Mouse (Mus musculus) MEL (cell line): ENCODE results near the gene Dcst1. TPM values are rescaled to one million over a fixed set of nuclear protein-coding genes. Genes with fewer than 3 reads are reported as not detected.

Experiments used
- DNase-seq: peaks from one replicate; pipeline ENCODE4 v3.0.0; 2011; ENCODE audit warnings: low read depth, low spot score
- H3K27ac ChIP-seq: 2 replicates; pipeline ENCODE4 v1.5.1; 2012; ENCODE audit warnings: low read depth, mild to moderate bottlenecking, control low read depth, low read length, moderate library complexity; ENCODE audit not compliant: control insufficient read depth
- H3K27me3 ChIP-seq, 2 experiments: fragments of 150-350 bp in 1 of 2; sonication (generic) in 1 of 2; 2 replicates each; pipeline ENCODE4 v1.6.1; 2012; ENCODE audit warnings: low read length in 2 of 2, mild to moderate bottlenecking in 2 of 2, improper control_type of control experiment in 1 of 2, moderate library complexity in 1 of 2; ENCODE audit not compliant: insufficient read depth in 2 of 2, control insufficient read depth in 1 of 2
- H3K36me3 ChIP-seq, 2 experiments: 2 replicates each; pipeline ENCODE4 v1.6.1; 2012 to 2014; ENCODE audit warnings: low read length in 2 of 2, improper control_type of control experiment in 1 of 2, inconsistent platforms in 1 of 2, mild to moderate bottlenecking in 1 of 2; ENCODE audit not compliant: insufficient read depth in 2 of 2, control insufficient read depth in 1 of 2
- H3K4me1 ChIP-seq, 2 experiments: fragments of 150-350 bp in 1 of 2; sonication (generic) in 1 of 2; 2 replicates each; pipeline ENCODE4 v1.6.1; 2012; ENCODE audit warnings: low read length in 2 of 2, improper control_type of control experiment in 1 of 2, mild to moderate bottlenecking in 1 of 2; ENCODE audit not compliant: insufficient read depth in 2 of 2, control insufficient read depth in 1 of 2
- H3K4me3 ChIP-seq, 2 experiments: fragments of 150-350 bp in 1 of 2; sonication (generic) in 1 of 2; 2 replicates each; pipeline ENCODE4 v1.5.1; 2012; ENCODE audit warnings: low read depth in 2 of 2, low read length in 2 of 2, mild to moderate bottlenecking in 2 of 2, moderate library complexity in 2 of 2, control low read depth in 1 of 2, improper control_type of control experiment in 1 of 2; ENCODE audit not compliant: control insufficient read depth in 1 of 2, insufficient read depth in 1 of 2
- H3K79me2 ChIP-seq: 2 replicates; pipeline ENCODE4 v1.6.1; 2012; ENCODE audit warnings: mild to moderate bottlenecking, low read length, moderate library complexity; ENCODE audit not compliant: control insufficient read depth, poor library complexity, insufficient read depth
- H3K9ac ChIP-seq: 2 replicates; pipeline ENCODE4 v1.6.1; 2012; ENCODE audit warnings: low read depth, mild to moderate bottlenecking, control low read depth, low read length, moderate library complexity; ENCODE audit not compliant: control insufficient read depth, poor library complexity, severe bottlenecking
- H3K9me3 ChIP-seq: fragments of 150-350 bp; sonication (generic); replicated peaks from 2 replicates; pipeline ENCODE4 v1.6.1; 2012; ENCODE audit warnings: mild to moderate bottlenecking, low read length, improper control_type of control experiment, moderate library complexity; ENCODE audit not compliant: insufficient read depth
- BHLHE40 ChIP-seq: IDR thresholded peaks from 2 replicates; pipeline ENCODE4 v1.6.1; 2012; ENCODE audit warnings: low read depth, mild to moderate bottlenecking, inconsistent platforms, low read length, improper control_type of control experiment, borderline replicate concordance
- CHD1 ChIP-seq: IDR thresholded peaks from 2 replicates; pipeline ENCODE4 v1.6.1; 2012; ENCODE audit warnings: low read depth, mild to moderate bottlenecking, inconsistent platforms, low read length, improper control_type of control experiment
- EP300 ChIP-seq, 2 experiments: IDR thresholded peaks; 2 replicates each; pipeline ENCODE4 v1.6.1; 2011; ENCODE audit warnings: improper control_type of control experiment in 2 of 2, low read length in 2 of 2, low read depth in 1 of 2, mild to moderate bottlenecking in 1 of 2
- GABPA ChIP-seq: IDR thresholded peaks from 2 replicates; pipeline ENCODE4 v1.6.1; 2012; ENCODE audit warnings: low read depth, mild to moderate bottlenecking, inconsistent platforms, low read length, improper control_type of control experiment, moderate library complexity
- GATA1 ChIP-seq: IDR thresholded peaks from 2 replicates; pipeline ENCODE4 v1.6.1; 2011; ENCODE audit warnings: low read depth, low read length, improper control_type of control experiment
- JUND ChIP-seq: IDR thresholded peaks from 2 replicates; pipeline ENCODE4 v1.6.1; 2011; ENCODE audit warnings: low read depth, mild to moderate bottlenecking, improper control_type of control experiment, low read length
- KAT2A ChIP-seq: conservative IDR thresholded peaks from 2 replicates; pipeline ENCODE4 v1.6.1; 2012; ENCODE audit warnings: low read depth, low read length, improper control_type of control experiment, inconsistent platforms
- MAFK ChIP-seq: IDR thresholded peaks from 2 replicates; pipeline ENCODE4 v1.6.1; 2011; ENCODE audit warnings: low read depth, mild to moderate bottlenecking, low read length, improper control_type of control experiment, borderline replicate concordance
- MAX ChIP-seq: IDR thresholded peaks from 2 replicates; pipeline ENCODE4 v1.6.1; 2011; ENCODE audit warnings: low read length, improper control_type of control experiment
- MAZ ChIP-seq: IDR thresholded peaks from 2 replicates; pipeline ENCODE4 v1.6.1; 2012; ENCODE audit warnings: low read depth, mild to moderate bottlenecking, inconsistent platforms, low read length, improper control_type of control experiment
- POLR2A ChIP-seq, 2 experiments: IDR thresholded peaks; 2 replicates each; pipeline ENCODE4 v1.6.1; 2011 to 2012; ENCODE audit warnings: low read length in 2 of 2, mild to moderate bottlenecking in 2 of 2, control low read depth in 1 of 2, improper control_type of control experiment in 1 of 2, low read depth in 1 of 2, moderate library complexity in 1 of 2; ENCODE audit not compliant: control insufficient read depth in 1 of 2, insufficient read depth in 1 of 2, poor library complexity in 1 of 2
- RCOR1 ChIP-seq: IDR thresholded peaks from 2 replicates; pipeline ENCODE4 v1.6.1; 2012; ENCODE audit warnings: low read depth, mild to moderate bottlenecking, inconsistent platforms, low read length, improper control_type of control experiment
- SMC3 ChIP-seq: IDR thresholded peaks from 2 replicates; pipeline ENCODE4 v1.6.1; 2011; ENCODE audit warnings: low read depth, low read length, improper control_type of control experiment
- TCF12 ChIP-seq: IDR thresholded peaks from 2 replicates; pipeline ENCODE4 v1.6.1; 2014; ENCODE audit warnings: low read depth, mild to moderate bottlenecking, inconsistent platforms, low read length, improper control_type of control experiment, moderate library complexity
- USF2 ChIP-seq, 2 experiments: IDR thresholded peaks; 2 replicates each; pipeline ENCODE4 v1.6.1; 2011 to 2012; ENCODE audit warnings: improper control_type of control experiment in 2 of 2, low read length in 2 of 2, borderline replicate concordance in 1 of 2, inconsistent platforms in 1 of 2, low read depth in 1 of 2, mild to moderate bottlenecking in 1 of 2; ENCODE audit not compliant: insufficient read depth in 1 of 2
- ZKSCAN1 ChIP-seq: IDR thresholded peaks from 2 replicates; pipeline ENCODE4 v1.6.1; 2012; ENCODE audit warnings: low read depth, mild to moderate bottlenecking, inconsistent platforms, low read length, improper control_type of control experiment, moderate library complexity
- ZMIZ1 ChIP-seq: IDR thresholded peaks from 2 replicates; pipeline ENCODE4 v1.6.1; 2012; ENCODE audit warnings: low read depth, mild to moderate bottlenecking, inconsistent platforms, low read length, improper control_type of control experiment, moderate library complexity
- polyA plus RNA-seq, 2 experiments: library from polyadenylated mRNA; stranded (reverse) in 1 of 2; unstranded in 1 of 2; fragments of >175 nt in 1 of 2; fragments of >200 nt in 1 of 2; gene quantifications; 2 replicates each; pipeline versions ENCODE4 v1.2.1 to v1.2.4; 2012; ENCODE audit warnings: low replicate concordance in 2 of 2, low read depth in 1 of 2; ENCODE audit not compliant: insufficient read length in 2 of 2, insufficient read depth in 1 of 2, missing spikeins in 1 of 2
- total RNA-seq: library from RNA; depleted of rRNA; stranded (reverse); fragments of 300-350 nt; gene quantifications from 2 replicates; pipeline ENCODE4 v1.2.3, GENCODE M21; 2012

Gene Dcst1
- total and polyA plus RNA-seq, 3 experiments, result 0.08 to 0.29 TPM; not detected in 1

DNA sequence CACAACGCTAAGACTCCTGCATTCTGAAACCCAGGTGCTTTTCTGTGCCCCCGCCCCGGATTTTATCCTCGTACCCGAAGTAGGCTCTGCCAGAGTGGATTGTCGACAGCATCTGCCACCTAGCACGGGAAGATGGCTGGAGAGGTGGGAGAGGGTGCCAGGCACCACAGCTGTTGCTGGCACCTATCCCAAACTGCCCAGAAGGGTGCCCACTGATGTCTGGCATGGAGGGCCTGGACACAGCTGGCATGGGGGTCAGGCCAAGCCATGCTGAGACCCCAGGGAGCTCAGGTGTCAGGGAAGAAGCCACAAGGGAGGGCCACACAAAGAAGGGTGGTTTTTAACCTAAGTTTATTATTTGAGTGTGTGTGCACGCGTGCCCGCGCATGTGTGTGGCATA lies 32.0 kb downstream of the Dcst1 start:
- Histone ChIP-seq H3K27me3 (peaks cover 3 to 5% of the 10 kb centered on the region in 2 experiments; a peak in 2 of 4 replicates), H3K4me1 (peaks cover 7 to 23% of the 10 kb centered on the region in 2 experiments), H3K4me3 (no peak overlapping the region), H3K9me3 (no peaks in the 10 kb centered on the region), H3K79me2 (no peaks in the 10 kb centered on the region; the same call in 1 of the 2 replicates), H3K9ac (no peak overlapping the region), H3K36me3 (peaks cover 0 to 12% of the 10 kb centered on the region in 2 experiments; a peak in 2 of 4 replicates), H3K27ac (no peak overlapping the region)
- DNase-seq, result no peak
- no peak for TF ChIP-seq GATA1
- TF ChIP-seq TCF12, result no peak
- no peak for TF ChIP-seq JUND
- no peak for TF ChIP-seq GABPA
- TF ChIP-seq EP300 (IDR thresholded peaks at IDR 0.05; ENCODE audit: low read depth in 1 of 2, low read length in 2 of 2), result no peak
- no peak for TF ChIP-seq RCOR1
- TF ChIP-seq ZMIZ1, result no peak
- no peak for TF ChIP-seq USF2 (IDR thresholded peaks at IDR 0.05; ENCODE audit: borderline replicate concordance in 1 of 2, insufficient read depth in 1 of 2, low read depth in 1 of 2, low read length in 2 of 2)
- TF ChIP-seq KAT2A, result no peak
- no peak for TF ChIP-seq CHD1
- TF ChIP-seq POLR2A (IDR thresholded peaks at IDR 0.05; ENCODE audit: control insufficient read depth in 1 of 2, insufficient read depth in 1 of 2, low read depth in 1 of 2, low read length in 2 of 2, poor library complexity in 1 of 2), result no peak

DNA sequence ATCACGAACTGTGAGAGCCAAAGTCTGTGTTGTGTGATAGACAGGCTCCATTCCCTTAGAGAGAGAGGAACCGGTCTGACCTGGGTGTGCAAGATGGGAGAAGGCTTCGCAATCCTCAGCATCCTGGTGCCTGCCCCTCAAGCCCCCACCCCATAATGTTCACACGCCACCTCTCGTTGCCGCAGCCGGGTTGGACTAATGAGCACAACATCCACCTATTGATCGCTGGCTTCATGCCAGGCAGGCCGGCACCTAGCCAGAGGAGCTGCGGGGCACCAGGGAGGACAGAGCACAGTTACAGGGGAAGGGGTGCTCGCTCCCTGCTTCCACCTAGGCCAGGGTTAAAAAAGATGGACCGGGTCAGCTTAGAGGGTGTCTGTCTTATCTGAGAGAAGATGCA lies 32.6 kb downstream of the Dcst1 start:
- no peak for DNase-seq
- peaks cover 0 to 12% of the 10 kb centered on the region in 2 experiments; a peak in 2 of 4 replicates for H3K36me3 ChIP-seq
- no peaks in the 10 kb centered on the region; the same call in 1 of the 2 replicates for H3K79me2 ChIP-seq
- peaks cover 7 to 8% of the 10 kb centered on the region in 2 experiments; a peak in 2 of 4 replicates for H3K27me3 ChIP-seq
- no peak overlapping the region for H3K4me3 ChIP-seq
- no peak overlapping the region for H3K9ac ChIP-seq
- TF ChIP-seq USF2 (IDR thresholded peaks at IDR 0.05; ENCODE audit: borderline replicate concordance in 1 of 2, insufficient read depth in 1 of 2, low read depth in 1 of 2, low read length in 2 of 2) (no peak), SMC3 (no peak), ZKSCAN1 (no peak), MAZ (no peak), KAT2A (no peak), MAFK (no peak), BHLHE40 (no peak), POLR2A (IDR thresholded peaks at IDR 0.05; ENCODE audit: control insufficient read depth in 1 of 2, insufficient read depth in 1 of 2, low read depth in 1 of 2, low read length in 2 of 2, poor library complexity in 1 of 2) (no peak), MAX (no peak)
- no peaks in the 10 kb centered on the region for H3K9me3 ChIP-seq
- no peak overlapping the region for H3K27ac ChIP-seq
- H3K4me1 ChIP-seq, result peaks cover 7 to 23% of the 10 kb centered on the region in 2 experiments
